Mouse (Mus musculus) bone marrow, adult 2 months (tissue): ENCODE results near the gene Ppcs. TPM values are rescaled to one million over a fixed set of nuclear protein-coding genes. Genes with fewer than 3 reads are reported as not detected.

Source experiments
- H3K27ac ChIP-seq: fragments of 200-500 bp; 2 replicates; pipeline ENCODE4 v1.5.1; 2012; ENCODE audit warnings: low read depth, mild to moderate bottlenecking, control low read depth, inconsistent platforms, low read length; ENCODE audit not compliant: control insufficient read depth, poor library complexity, insufficient read depth
- H3K4me1 ChIP-seq: fragments of 200-500 bp; 2 replicates; pipeline ENCODE4 v1.6.1; 2011; ENCODE audit warnings: low read length; ENCODE audit not compliant: control insufficient read depth, insufficient read depth
- H3K4me3 ChIP-seq: fragments of 200-500 bp; replicated peaks from 2 replicates; pipeline ENCODE3; 2011; ENCODE audit warnings: mild to moderate bottlenecking, low read depth, low read length, control low read depth; ENCODE audit not compliant: control insufficient read depth
- CTCF ChIP-seq: fragments of 200-500 bp; IDR thresholded peaks from 2 replicates; pipeline ENCODE4 v1.5.1; 2011; ENCODE audit warnings: low read length, control low read depth; ENCODE audit not compliant: control insufficient read depth, insufficient read depth
- POLR2A ChIP-seq: fragments of 200-500 bp; IDR thresholded peaks from 2 replicates; pipeline ENCODE4 v1.6.1; 2011; ENCODE audit warnings: low read depth, mild to moderate bottlenecking, control low read depth, low read length, borderline replicate concordance; ENCODE audit not compliant: control insufficient read depth
- whole genome bisulfite sequencing: fragments of 180-500 bp; shearing (Covaris S2); methylation state at CpG from one replicate; pipeline ENCODE4 v1.1.7; 2018; 5-methylcytosine and 5-hydroxymethylcytosine counted together
- polyA plus RNA-seq: library from polyadenylated mRNA; stranded (reverse); fragments of >200 nt; gene quantifications from 2 replicates; pipeline ENCODE4 v1.2.4, GENCODE M21; 2011; ENCODE audit warnings: low replicate concordance; ENCODE audit not compliant: missing spikeins, insufficient read depth, insufficient read length

The Ppcs gene
- polyA plus RNA-seq, 1 experiment = 9.8 TPM

DNA sequence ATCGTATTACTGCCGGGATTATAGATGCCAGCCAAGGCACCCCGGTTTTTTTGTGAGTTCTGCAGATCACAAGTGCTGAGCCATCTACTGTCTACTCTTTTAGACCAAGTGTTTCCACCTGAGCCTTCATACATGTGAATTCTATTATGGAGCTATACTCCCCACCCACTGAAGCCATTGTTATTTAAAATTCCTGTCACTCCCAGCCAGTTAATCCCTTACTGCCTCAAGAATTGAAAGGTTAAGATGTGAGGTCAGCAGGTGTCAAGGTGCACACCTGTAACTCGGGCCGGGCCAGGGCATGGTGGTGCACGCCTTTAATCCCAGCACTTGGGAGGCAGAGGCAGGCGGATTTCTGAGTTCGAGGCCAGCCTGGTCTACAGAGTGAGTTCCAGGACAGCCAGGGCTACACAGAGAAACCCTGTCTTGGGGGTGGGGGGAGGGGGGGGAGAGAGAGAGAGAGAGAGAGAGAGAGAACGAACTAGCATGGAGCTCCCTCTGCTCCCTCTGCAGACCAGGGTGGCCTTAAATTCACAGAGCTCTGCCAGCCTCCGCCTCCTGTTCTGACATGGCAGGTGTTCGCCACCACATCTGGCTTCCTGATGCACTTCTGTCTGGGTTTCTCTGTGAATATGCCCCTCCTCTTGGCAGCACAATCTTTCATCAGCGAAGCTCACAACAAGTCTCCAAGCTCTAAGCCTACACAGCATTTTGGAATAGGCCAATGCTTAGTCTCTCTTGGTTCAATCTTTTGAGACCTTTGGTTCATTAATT, 10.2 kb downstream of the Ppcs start:
- WGBS = 65% methylated on average over 12 of the region's 12 CpGs
- TF ChIP-seq CTCF = no peak
- TF ChIP-seq POLR2A = no peak
- Histone ChIP-seq H3K4me3 (no peak overlapping the region), H3K4me1 (peaks cover 4% of the 10 kb centered on the region; the same call in 1 of the 2 replicates), H3K27ac (no peak overlapping the region)

DNA sequence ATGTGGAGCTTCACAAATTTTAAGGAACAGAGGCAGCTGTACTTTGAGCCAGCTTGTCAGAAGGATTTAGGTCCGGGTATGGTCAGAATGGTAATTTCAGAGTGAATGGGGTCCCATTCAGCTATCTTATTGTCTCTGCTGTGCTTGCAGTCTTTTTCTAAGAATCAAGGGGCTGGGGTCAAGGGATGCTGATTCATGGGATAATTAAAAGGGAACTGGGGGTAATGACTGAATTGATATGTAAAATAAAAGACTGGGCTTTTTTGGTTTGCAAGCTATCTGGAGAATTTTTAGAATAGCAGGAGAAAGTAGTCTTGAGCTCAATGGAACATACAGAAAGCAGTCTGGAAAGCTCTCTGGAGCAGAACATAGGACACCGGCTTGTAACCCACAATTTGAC, 18.8 kb downstream of the Ppcs start:
- WGBS = 88% methylated on average over 2 of the region's 2 CpGs
- H3K4me3 ChIP-seq = no peak overlapping the region
- TF ChIP-seq POLR2A = no peak
- TF ChIP-seq CTCF = no peak
- H3K4me1 ChIP-seq = no peaks in the 10 kb centered on the region
- no peak overlapping the region for H3K27ac ChIP-seq

DNA sequence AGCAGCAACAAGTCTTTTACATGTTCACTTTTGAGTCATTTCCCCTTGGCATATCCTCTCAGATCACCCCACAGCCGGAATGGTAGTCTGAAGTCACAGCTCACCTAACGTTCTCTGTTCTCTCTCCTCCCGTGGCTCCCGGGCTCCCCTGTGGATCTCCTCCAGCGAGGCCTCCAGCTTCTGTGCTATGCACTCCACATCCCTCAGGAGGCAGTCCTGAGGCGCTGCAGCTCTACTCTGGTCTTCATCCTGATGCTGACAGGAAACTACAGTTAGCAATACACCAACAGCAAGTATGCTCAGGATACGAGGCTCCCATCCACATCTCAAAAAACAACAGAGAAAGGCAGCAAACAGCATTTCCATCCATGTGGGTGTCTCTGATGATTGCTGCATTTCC, 21.3 kb downstream of the Ppcs start:
- no peaks in the 10 kb centered on the region for H3K4me1 ChIP-seq
- WGBS = 63% methylated on average over 7 of the region's 7 CpGs
- H3K4me3 ChIP-seq = no peak overlapping the region
- H3K27ac ChIP-seq = no peak overlapping the region
- TF ChIP-seq CTCF (no peak), POLR2A (no peak)

DNA sequence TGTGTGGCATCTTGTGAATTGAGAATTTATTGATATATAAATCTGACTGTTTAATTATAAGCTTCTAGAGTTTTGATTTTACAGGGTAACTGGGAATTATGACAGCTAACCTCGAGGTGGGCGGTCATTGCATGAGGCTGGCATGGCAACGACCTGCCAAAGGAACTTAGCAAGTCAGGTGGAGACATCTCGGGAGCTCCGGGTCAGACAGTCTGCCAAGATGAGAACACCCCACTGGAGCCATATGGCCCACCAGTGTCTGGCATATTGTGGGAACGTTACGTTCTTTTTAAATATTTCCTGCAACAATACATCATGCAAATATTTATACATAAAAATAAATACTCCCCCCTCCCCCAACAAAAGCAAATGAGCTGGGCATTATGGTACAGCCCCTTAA, 23.5 kb downstream of the Ppcs start:
- no peaks in the 10 kb centered on the region for H3K4me1 ChIP-seq
- 80% methylated on average over 7 of the region's 7 CpGs for WGBS
- TF ChIP-seq POLR2A = no peak
- no peak for TF ChIP-seq CTCF

DNA sequence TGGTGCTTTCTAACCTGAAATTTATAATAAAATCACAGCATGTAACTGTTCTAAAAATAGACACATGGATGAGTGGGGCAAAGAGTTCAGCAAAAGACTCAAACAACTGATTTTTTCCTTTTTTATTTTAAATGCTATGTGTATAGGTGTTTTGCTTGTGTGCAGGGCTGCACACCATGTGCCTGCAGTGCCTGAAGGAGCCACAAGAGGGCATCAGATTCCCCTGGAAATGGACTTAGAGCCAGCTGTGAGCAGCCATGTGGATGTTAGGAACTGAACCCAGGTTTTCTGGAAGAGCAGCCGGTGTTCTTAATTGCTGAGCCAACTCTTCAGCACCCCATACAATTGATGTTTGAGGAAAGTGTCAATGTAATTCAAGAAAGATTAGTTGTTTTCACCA, 31.9 kb downstream of the Ppcs start:
- Histone ChIP-seq H3K27ac (no peak overlapping the region), H3K4me1 (no peaks in the 10 kb centered on the region), H3K4me3 (no peak overlapping the region)
- WGBS = 97% methylated on average over 1 of the region's 1 CpGs
- TF ChIP-seq CTCF (peak; percentile 72), POLR2A (no peak)

More for the DNA sequence above, 23.5 kb downstream of the Ppcs start:
- H3K27ac ChIP-seq = no peak overlapping the region
- H3K4me3 ChIP-seq = no peak overlapping the region

DNA sequence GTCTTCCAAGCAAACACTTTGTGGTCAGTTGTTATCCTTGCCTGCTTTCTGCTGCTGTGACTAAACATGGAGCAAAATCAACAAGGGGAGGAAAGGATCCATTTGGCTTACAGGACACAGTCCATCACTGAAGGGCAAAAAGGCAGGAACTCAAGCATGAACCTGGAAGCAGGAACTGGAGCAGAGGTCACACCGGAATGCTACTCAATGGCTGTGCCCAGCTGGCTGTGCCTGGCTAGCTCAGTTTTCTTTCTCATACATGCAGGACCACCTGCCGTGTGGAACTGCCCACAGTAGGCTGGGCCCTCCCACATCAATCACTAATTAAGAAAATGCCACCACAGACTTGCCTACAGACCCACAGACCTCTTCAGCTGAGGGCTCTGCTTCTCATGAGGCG, 33.0 kb downstream of the Ppcs start:
- 57% methylated on average over 3 of the region's 3 CpGs for WGBS
- Histone ChIP-seq H3K4me3 (no peak overlapping the region), H3K27ac (no peak overlapping the region), H3K4me1 (no peaks in the 10 kb centered on the region)
- TF ChIP-seq CTCF (no peak), POLR2A (no peak)

DNA sequence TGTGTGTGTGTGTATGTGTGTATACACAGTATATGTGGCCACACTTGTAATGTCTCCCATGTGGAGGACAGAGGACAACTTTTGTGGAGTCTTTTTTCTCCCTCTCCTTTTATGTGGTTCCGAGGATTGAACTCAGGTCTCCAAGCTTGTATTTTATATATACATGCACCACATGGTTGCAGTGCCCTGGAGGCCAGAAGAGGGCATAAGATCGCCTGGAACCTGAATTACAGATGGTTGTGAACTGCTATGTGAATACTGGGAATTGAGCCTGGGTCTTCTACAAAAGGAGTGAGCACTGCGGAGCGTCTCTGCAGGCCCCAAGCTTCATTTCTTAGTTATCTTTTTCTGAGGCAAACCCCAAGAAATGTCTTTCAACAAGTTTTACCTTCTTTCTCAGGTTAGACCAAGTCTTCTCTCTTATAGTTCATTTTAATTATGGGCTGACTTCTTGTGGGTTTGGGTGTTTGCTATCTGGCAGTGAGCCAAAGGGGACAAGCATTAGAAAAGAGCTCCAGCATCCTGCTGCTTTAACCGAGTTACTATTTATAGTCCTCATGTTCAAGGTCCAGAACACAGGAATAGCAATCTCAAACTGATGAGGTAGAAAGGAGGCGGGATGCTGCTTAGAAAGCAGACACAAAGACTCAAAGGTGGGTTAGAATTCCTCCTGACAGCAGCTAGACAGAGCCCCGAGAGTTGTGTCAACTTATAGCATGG, 40.6 kb downstream of the Ppcs start:
- H3K4me3 ChIP-seq = no peak overlapping the region
- 74% methylated on average over 7 of the region's 7 CpGs for WGBS
- H3K4me1 ChIP-seq = no peaks in the 10 kb centered on the region
- H3K27ac ChIP-seq = no peak overlapping the region
- no peak for TF ChIP-seq POLR2A
- no peak for TF ChIP-seq CTCF

DNA sequence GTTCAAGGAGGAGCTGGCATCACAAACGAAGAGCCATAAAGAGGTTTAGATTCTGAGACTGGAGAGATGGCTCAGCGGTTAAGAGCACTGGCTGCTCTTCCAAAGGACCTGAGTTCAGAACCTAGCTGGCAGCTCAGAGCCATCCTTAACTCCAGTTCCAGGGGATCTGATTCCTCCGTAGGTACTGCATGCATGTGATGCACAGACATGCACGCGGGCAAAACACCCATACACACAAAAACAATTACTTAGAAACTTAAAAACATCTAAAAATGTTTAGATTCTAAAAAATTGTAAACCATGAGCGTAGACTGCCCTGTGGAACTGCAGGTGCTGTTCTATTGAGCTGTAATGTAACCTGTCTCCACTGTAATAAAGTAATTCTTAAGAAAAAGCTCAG, 52.8 kb downstream of the Ppcs start:
- Histone ChIP-seq H3K4me3 (no peak overlapping the region), H3K4me1 (no peaks in the 10 kb centered on the region), H3K27ac (no peak overlapping the region)
- WGBS = 82% methylated on average over 6 of the region's 6 CpGs
- TF ChIP-seq POLR2A (no peak), CTCF (no peak)

Other genes starting within 250 kb of the Ppcs start
- gene Zfp691, start 248.2 kb downstream of the Ppcs start, polyA plus RNA-seq = 5.8 TPM in 2 replicates
- 173 and 189 TPM in 2 replicates for gene Ermap, start 232.4 kb downstream of the Ppcs start, polyA plus RNA-seq
- 46.6 and 64.0 TPM in 2 replicates for gene Svbp, start 227.1 kb downstream of the Ppcs start, polyA plus RNA-seq
- not detected in 2 replicates for gene Tmem269, start 204.2 kb downstream of the Ppcs start, polyA plus RNA-seq
- 2.4 and 5.0 TPM in 2 replicates for gene AU022252, start 189.7 kb downstream of the Ppcs start, polyA plus RNA-seq
- gene P3h1, start 189.5 kb downstream of the Ppcs start, polyA plus RNA-seq = 3.7 and 7.0 TPM in 2 replicates
- 0.54 and 1.2 TPM in 2 replicates for gene Cldn19, start 167.0 kb downstream of the Ppcs start, polyA plus RNA-seq
- 212 and 389 TPM in 2 replicates for gene Ybx1, start 127.8 kb downstream of the Ppcs start, polyA plus RNA-seq
- gene Ppih, start 101.9 kb downstream of the Ppcs start, polyA plus RNA-seq = 45.5 and 99.6 TPM in 2 replicates
- gene Ccdc30, start 6.9 kb downstream of the Ppcs start, polyA plus RNA-seq = 2.3 and 3.7 TPM in 2 replicates
- 3.3 TPM in 1 of 2 replicates, not detected in the other for gene Zmynd12, start 394 bp upstream of the Ppcs start, polyA plus RNA-seq
- gene Rimkla, start 70.2 kb upstream of the Ppcs start, polyA plus RNA-seq = not detected in 2 replicates
- 5.0 and 9.7 TPM in 2 replicates for gene Foxj3, start 114.6 kb upstream of the Ppcs start, polyA plus RNA-seq
- gene Frg2f1, start 117.1 kb upstream of the Ppcs start, polyA plus RNA-seq = 0.84 and 5.5 TPM in 2 replicates
- not detected in 2 replicates for gene Guca2a, start 215.3 kb upstream of the Ppcs start, polyA plus RNA-seq
- gene Guca2b, start 236.5 kb upstream of the Ppcs start, polyA plus RNA-seq = 2.2 TPM in 1 of 2 replicates, not detected in the other